Mouse (Mus musculus): ENCODE measurements at regions not wholly inside any gene's neighbourhood (a gene's known extent, or its start where the extent isn't known, plus 50 kb on each side); places are given as distances from the start of the nearest gene placed in this dataset.

DNA sequence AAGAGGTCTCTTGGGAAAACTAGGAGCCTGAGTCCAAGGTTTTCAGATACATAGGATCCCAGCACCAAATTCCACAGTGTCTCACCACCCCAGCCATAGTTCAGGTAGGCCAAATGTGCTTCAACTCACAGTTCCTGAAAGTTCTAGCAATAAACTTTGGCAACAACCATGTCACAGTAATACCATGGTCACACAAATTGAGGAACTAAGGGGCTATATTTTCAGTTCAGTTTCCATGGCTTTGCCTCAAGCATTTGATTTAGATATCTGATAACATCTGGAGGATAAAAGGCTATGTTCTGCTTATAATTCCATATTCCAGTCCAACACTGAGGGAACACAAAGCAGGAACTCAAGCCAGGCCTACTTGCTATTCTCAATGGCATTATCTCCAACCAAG, 256.2 kb upstream of the Erbb4 start:
- no peak for DNase-seq (ENCODE audit: low spot score)
- Histone ChIP-seq H3K4me1 (no peaks in the 10 kb centered on the region), H3K36me3 (no peaks in the 10 kb centered on the region), H3K27ac (no peak overlapping the region), H3K4me3 (no peak overlapping the region), H3K9me3 (replicated peaks) (no peaks in the 10 kb centered on the region), H3K27me3 (ENCODE audit: low read depth, poor library complexity, severe bottlenecking) (no peaks in the 10 kb centered on the region)

DNA sequence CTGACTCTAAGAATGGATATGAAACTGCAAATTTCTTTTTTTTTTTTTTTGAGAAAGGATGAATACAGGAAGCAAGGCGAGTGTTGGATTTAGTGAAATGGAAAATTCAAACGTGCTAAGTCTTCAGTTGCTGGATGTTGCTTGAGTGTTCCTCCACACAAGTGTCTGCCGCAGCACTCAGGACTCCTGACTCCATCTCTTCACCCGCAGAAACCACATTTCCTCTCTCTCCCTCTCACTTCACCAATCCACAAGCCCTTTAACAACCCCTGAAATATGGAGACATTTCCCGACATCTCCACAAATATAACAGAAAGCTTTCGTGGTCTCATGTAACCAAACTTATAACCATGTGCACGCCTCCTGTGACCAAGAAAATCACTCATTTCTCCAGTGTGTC, 249.7 kb upstream of the Erbb4 start:
- no peak overlapping the region for H3K4me3 ChIP-seq
- H3K27me3 ChIP-seq (ENCODE audit: low read depth, poor library complexity, severe bottlenecking) = no peaks in the 10 kb centered on the region
- H3K27ac ChIP-seq = no peak overlapping the region
- no peak for DNase-seq (ENCODE audit: low spot score)
- H3K4me1 ChIP-seq = no peaks in the 10 kb centered on the region
- no peaks in the 10 kb centered on the region for H3K36me3 ChIP-seq
- WGBS = 83% methylated on average over 7 of the region's 7 CpGs
- H3K9me3 ChIP-seq (replicated peaks) = no peaks in the 10 kb centered on the region

DNA sequence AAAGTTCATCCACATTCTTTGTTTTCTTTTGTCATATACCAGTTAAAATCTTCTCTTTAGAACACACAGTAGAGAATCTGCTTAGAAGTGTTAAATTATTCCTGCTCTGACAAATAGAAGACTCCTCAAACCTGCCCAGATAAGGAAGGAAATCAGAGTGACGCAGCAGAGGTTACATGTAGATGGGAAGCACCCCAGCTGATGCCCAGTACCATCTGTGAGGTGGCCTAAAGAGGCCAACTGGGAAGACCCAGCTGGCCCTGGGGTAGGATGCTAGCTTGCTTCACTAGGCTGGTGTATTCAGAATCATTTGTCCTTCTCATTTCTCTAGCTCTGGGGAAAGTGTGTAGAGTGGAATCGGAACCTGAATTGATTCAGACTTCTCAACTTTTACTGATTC, 242.6 kb upstream of the Erbb4 start:
- Histone ChIP-seq H3K9me3 (replicated peaks) (no peaks in the 10 kb centered on the region), H3K4me3 (no peak overlapping the region), H3K36me3 (no peaks in the 10 kb centered on the region), H3K27ac (no peak overlapping the region), H3K27me3 (ENCODE audit: low read depth, poor library complexity, severe bottlenecking) (no peaks in the 10 kb centered on the region), H3K4me1 (no peaks in the 10 kb centered on the region)
- DNase-seq (ENCODE audit: low spot score) = no peak
- 91% methylated on average over 2 of the region's 2 CpGs for WGBS

DNA sequence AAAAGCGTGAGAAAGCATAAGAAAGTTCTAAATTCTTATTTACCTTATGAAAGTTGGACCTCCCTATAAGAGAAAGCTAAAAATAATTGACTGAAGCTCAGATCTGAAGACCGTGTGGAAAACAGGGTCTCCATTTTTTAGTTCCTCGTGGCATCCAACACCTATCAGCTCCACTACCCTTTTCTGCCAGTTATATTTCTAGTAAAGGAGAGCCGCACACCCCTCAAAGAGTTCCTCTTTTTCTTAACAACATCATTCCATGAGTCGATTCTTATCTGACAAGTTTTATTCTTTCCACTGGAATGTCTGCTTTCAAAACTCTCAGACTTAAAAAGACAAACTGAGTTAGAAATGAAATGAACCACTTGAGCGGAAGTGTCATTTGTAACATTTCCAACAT, 242.0 kb upstream of the Erbb4 start:
- Histone ChIP-seq H3K4me1 (no peaks in the 10 kb centered on the region), H3K27me3 (ENCODE audit: low read depth, poor library complexity, severe bottlenecking) (no peaks in the 10 kb centered on the region), H3K4me3 (no peak overlapping the region), H3K27ac (no peak overlapping the region), H3K36me3 (no peaks in the 10 kb centered on the region), H3K9me3 (replicated peaks) (no peaks in the 10 kb centered on the region)
- 95% methylated on average over 6 of the region's 6 CpGs for WGBS
- no peak for DNase-seq (ENCODE audit: low spot score)

DNA sequence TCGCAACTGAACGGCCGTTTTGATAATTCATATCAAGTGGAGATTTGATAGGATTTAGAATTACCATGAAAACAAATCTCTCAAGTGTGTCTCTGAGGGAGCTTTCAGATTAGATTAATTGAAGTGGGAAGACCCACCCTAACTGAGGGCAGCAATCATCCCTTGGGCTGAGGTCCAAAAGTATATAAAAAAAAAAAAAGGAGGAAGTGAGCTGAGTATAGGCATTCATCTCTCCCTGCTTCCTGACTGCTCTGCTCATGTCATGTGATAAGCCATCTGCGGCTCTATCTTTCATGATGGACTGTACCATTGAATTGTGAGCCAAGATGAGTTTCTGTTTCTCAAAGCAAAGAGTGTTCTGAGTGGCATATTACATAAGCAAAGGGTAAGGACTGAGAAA, 234.2 kb upstream of the Erbb4 start:
- no peak for DNase-seq (ENCODE audit: low spot score)
- H3K27me3 ChIP-seq (ENCODE audit: low read depth, poor library complexity, severe bottlenecking) = no peaks in the 10 kb centered on the region
- H3K27ac ChIP-seq = no peak overlapping the region
- H3K36me3 ChIP-seq = no peaks in the 10 kb centered on the region
- H3K4me1 ChIP-seq = no peaks in the 10 kb centered on the region
- no peaks in the 10 kb centered on the region for H3K9me3 ChIP-seq (replicated peaks)
- 96% methylated on average over 4 of the region's 4 CpGs for WGBS
- H3K4me3 ChIP-seq = no peak overlapping the region

DNA sequence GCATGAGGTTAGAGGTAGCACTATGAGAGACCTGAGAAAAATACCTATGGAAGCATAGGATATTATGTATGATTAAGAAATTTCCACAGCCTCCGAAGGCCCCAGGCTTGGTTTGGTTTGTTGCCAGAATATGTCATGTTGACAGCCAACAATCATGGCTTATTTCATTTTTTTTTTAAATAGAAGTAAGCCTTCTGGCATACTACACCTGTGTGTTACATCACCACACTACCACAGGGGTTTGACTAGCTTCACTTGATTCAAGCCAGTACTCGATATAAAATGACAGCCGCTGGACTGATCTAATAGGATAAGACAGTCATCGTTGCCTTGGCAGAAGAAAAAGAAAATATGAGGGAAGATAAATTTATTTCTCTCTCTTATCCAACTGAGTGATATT, 232.6 kb upstream of the Erbb4 start:
- no peak overlapping the region for H3K27ac ChIP-seq
- H3K27me3 ChIP-seq (ENCODE audit: low read depth, poor library complexity, severe bottlenecking) = no peaks in the 10 kb centered on the region
- no peak overlapping the region for H3K4me3 ChIP-seq
- no peaks in the 10 kb centered on the region for H3K9me3 ChIP-seq (replicated peaks)
- DNase-seq (ENCODE audit: low spot score) = no peak
- H3K4me1 ChIP-seq = no peaks in the 10 kb centered on the region
- WGBS = 96% methylated on average over 4 of the region's 4 CpGs
- H3K36me3 ChIP-seq = no peaks in the 10 kb centered on the region

DNA sequence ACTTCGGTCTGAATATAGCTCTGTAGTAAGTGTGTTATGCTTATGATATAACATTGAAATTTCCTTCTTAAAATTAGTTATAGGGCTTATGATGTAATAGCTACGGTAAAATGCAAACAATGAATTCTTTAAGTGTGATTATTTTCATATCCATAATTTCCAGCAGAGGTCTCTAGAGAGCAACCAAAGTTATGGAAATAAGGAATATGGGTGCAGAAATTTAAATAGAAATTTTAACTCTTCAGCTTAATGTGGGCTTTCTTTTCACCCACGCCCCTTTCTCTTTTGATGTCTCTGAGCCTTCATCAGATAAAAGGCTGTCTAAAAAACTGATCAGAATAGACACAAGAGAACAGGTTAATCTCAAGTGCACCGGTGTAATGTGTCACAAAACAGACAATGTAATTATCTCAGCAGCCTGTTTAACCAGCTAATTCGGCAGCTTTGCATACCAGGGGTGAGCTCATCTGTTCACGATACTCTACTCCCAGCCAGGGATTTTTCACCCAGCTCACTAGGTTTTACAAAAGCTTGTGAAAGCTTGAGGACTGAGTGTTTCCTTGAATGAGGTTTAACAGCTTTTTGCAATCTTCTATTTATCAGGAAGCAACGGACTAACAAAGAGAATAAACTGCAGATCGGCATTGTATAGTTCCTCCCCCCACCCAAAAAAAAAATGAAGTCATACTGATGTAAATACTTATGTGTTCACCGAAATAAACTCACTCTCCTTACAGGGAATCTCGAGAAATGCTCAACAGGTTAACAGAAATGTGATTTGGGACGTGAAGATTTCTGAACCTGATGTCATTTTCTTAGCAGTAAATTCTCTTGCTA, 223.8 kb upstream of the Erbb4 start:
- DNase-seq (ENCODE audit: low spot score) = no peak

DNA sequence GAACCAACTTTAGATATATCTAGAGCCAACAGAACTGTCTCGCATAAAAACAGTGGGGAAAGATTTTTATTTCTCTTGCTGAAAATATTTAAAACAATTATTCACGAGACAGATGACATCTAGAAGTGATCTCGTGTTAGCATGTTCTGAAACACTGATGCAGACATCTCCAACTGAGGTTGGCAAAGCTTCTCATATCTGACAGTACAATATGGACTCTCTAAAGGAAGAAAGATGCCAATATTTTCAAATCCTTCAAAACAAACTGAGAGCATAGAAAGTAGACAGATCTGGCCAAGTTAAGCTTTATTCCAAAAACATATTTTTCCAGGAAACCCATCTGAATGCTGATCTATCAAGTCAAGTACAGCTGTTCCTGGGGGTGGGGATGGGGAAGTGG, 221.5 kb upstream of the Erbb4 start:
- no peak overlapping the region for H3K27ac ChIP-seq
- 87% methylated on average over 3 of the region's 3 CpGs for WGBS
- H3K4me3 ChIP-seq = no peak overlapping the region
- H3K4me1 ChIP-seq = peaks cover 6% of the 10 kb centered on the region; the same call in 1 of the 2 replicates
- H3K9me3 ChIP-seq (replicated peaks) = no peaks in the 10 kb centered on the region
- no peaks in the 10 kb centered on the region for H3K27me3 ChIP-seq (ENCODE audit: low read depth, poor library complexity, severe bottlenecking)
- DNase-seq (ENCODE audit: low spot score) = no peak
- H3K36me3 ChIP-seq = no peaks in the 10 kb centered on the region

More for the DNA sequence above, 223.8 kb upstream of the Erbb4 start:
- no peak overlapping the region for H3K27ac ChIP-seq
- peaks cover 6% of the 10 kb centered on the region; the same call in 1 of the 2 replicates for H3K4me1 ChIP-seq
- no peak overlapping the region for H3K4me3 ChIP-seq
- WGBS = 70% methylated on average over 11 of the region's 11 CpGs
- H3K9me3 ChIP-seq (replicated peaks) = no peaks in the 10 kb centered on the region
- H3K27me3 ChIP-seq (ENCODE audit: low read depth, poor library complexity, severe bottlenecking) = no peaks in the 10 kb centered on the region
- H3K36me3 ChIP-seq = no peaks in the 10 kb centered on the region

DNA sequence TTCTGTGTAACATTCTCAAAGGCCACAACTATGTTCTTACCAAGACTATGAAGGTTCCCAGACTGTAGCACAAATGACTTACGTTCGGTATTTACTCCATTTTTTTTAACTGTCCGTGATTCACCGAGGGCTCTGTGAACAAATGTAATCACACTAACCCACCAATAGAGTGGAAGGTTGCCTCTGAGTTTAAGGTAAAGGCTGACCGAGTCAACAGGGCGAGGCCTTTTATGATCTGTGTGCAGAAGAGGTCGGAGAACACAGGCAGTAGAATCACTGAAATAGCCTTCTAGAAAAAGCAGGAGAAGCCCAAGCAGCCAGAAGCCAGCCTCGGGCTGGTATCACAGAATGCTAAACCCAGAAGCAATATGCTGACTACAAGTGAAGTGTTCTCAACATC, 218.9 kb upstream of the Erbb4 start:
- no peak overlapping the region for H3K27ac ChIP-seq
- no peaks in the 10 kb centered on the region for H3K9me3 ChIP-seq (replicated peaks)
- H3K36me3 ChIP-seq = no peaks in the 10 kb centered on the region
- no peaks in the 10 kb centered on the region for H3K27me3 ChIP-seq (ENCODE audit: low read depth, poor library complexity, severe bottlenecking)
- no peak overlapping the region for H3K4me3 ChIP-seq
- DNase-seq (ENCODE audit: low spot score) = no peak
- WGBS = 91% methylated on average over 8 of the region's 8 CpGs
- no peaks in the 10 kb centered on the region for H3K4me1 ChIP-seq

DNA sequence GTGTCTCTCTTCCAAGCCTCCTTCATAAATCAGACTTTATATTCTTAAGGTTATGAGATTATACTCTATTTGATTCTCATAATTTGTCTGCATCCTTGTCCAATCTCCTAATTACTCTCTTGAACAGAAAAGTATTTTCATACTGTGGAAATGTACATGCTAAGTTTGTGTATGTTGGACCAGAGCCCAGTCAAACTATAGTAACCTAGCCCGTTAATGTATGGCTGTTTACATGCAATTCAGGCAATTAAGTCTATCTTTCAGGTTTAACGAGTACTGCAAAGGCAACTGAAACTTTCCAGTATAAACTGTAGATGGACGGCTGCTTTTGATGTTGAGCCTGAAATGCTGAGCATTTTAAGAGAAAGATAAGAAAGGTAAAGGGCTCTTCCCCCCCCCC, 211.7 kb upstream of the Erbb4 start:
- no peak overlapping the region for H3K27ac ChIP-seq
- H3K27me3 ChIP-seq (ENCODE audit: low read depth, poor library complexity, severe bottlenecking) = no peaks in the 10 kb centered on the region
- no peaks in the 10 kb centered on the region for H3K36me3 ChIP-seq
- no peaks in the 10 kb centered on the region for H3K4me1 ChIP-seq
- H3K9me3 ChIP-seq (replicated peaks) = no peaks in the 10 kb centered on the region
- H3K4me3 ChIP-seq = no peak overlapping the region
- DNase-seq (ENCODE audit: low spot score) = no peak
- 56% methylated on average over 3 of the region's 3 CpGs for WGBS

DNA sequence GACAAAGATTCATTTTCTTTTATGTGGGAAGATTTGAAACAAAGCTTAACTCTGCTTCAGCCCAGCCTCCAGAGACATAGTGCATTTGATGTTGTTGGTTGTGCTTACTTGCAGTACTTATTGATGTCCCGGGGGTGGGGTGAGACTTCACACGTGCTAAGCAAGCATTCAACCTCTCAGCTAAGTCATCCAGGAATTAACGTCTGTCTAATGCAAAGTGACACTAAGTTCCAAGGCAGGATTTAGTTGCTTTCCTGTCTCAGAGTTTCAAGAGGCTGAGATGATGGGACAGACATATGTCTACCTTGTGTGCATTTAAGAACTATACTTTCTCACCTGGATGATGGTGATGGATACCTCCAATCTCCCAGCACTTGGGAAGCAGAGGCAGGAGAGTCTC, 189.0 kb upstream of the Erbb4 start:
- 71% methylated on average over 3 of the region's 3 CpGs for WGBS
- Histone ChIP-seq H3K4me1 (no peaks in the 10 kb centered on the region), H3K36me3 (no peaks in the 10 kb centered on the region), H3K27ac (no peak overlapping the region), H3K4me3 (no peak overlapping the region), H3K9me3 (replicated peaks) (no peaks in the 10 kb centered on the region), H3K27me3 (ENCODE audit: low read depth, poor library complexity, severe bottlenecking) (no peaks in the 10 kb centered on the region)
- no peak for DNase-seq (ENCODE audit: low spot score)

DNA sequence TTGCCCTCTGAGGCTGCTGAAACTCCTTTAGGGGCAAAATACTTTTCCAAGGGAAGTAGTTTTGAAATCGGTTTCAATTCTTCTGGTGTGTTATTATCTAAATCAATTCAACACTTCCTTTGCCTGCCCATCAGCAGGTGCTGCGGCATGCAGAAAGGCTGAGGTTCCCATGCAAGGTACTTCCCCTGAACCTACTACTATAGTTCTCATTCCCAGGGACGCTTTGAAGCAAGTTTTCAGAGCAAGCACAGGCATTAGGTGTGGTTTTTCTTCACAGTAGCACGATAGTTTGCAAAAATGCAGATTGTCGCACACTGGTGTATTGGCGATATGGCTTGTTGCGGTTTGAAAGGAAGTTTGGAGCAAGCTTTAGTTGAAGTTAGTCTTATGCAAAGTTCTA, 183.5 kb upstream of the Erbb4 start:
- H3K36me3 ChIP-seq = no peaks in the 10 kb centered on the region
- H3K27me3 ChIP-seq (ENCODE audit: low read depth, poor library complexity, severe bottlenecking) = no peaks in the 10 kb centered on the region
- no peak overlapping the region for H3K4me3 ChIP-seq
- no peaks in the 10 kb centered on the region for H3K9me3 ChIP-seq (replicated peaks)
- H3K4me1 ChIP-seq = no peaks in the 10 kb centered on the region
- no peak overlapping the region for H3K27ac ChIP-seq
- DNase-seq (ENCODE audit: low spot score) = no peak
- WGBS = 86% methylated on average over 7 of the region's 7 CpGs

DNA sequence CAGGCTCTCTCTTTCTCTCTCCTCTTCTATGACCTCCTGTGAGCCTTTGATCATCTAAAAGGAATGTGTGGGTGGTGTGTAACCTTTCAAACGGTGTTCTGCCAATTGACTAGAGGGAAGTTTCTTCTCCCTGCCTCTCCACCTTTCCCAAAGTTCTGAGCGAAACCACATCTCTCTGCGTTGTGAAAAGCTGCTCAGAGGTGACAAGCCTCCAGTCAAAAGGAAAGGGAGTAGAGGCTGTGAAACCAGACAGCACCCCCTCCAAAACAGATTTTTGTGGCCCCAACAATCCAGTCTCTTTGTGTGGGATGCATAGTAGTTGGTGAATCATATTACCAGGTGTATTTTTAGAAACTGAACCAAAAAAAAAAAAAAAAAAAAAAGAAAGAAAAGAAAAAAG, 178.5 kb upstream of the Erbb4 start:
- H3K4me3 ChIP-seq = no peak overlapping the region
- DNase-seq (ENCODE audit: low spot score) = no peak
- H3K9me3 ChIP-seq (replicated peaks) = no peaks in the 10 kb centered on the region
- H3K27me3 ChIP-seq (ENCODE audit: low read depth, poor library complexity, severe bottlenecking) = no peaks in the 10 kb centered on the region
- no peaks in the 10 kb centered on the region for H3K36me3 ChIP-seq
- WGBS = 22% methylated on average over 3 of the region's 3 CpGs
- no peaks in the 10 kb centered on the region for H3K4me1 ChIP-seq
- H3K27ac ChIP-seq = no peak overlapping the region

DNA sequence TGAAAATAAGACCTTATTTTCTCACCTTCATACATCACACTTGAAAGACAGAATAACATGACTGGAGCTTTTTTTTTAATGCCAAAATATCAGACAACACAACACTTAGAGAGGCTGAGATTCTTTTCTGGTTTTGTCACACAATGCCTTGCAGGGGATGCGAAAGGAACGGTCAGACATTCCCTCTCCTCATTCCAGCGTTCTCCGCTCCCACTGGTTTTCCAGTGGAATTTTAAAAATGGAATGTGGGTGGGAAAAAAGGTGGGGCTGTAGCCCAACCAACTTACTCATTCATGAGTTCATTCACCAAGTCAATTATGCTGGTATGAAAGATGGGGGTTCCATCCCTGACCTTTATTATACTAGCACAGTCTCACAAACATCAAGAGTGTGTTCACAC, 169.6 kb upstream of the Erbb4 start:
- Histone ChIP-seq H3K4me3 (no peak overlapping the region), H3K4me1 (no peaks in the 10 kb centered on the region), H3K27ac (no peak overlapping the region), H3K9me3 (replicated peaks) (no peaks in the 10 kb centered on the region), H3K27me3 (ENCODE audit: low read depth, poor library complexity, severe bottlenecking) (no peaks in the 10 kb centered on the region), H3K36me3 (no peaks in the 10 kb centered on the region)
- DNase-seq (ENCODE audit: low spot score) = no peak
- WGBS = 89% methylated on average over 4 of the region's 4 CpGs

Measured in limb, embryonic 10.5 days (tissue).